Mouse (Mus musculus): ENCODE data around the gene Ahdc1. TPM values are rescaled to one million over a fixed set of nuclear protein-coding genes. Genes with fewer than 3 reads are reported as not detected.

The Ahdc1 gene
- total and polyA plus RNA-seq, 3 experiments = 2.5 to 8.8 TPM; not detected in 1

DNA sequence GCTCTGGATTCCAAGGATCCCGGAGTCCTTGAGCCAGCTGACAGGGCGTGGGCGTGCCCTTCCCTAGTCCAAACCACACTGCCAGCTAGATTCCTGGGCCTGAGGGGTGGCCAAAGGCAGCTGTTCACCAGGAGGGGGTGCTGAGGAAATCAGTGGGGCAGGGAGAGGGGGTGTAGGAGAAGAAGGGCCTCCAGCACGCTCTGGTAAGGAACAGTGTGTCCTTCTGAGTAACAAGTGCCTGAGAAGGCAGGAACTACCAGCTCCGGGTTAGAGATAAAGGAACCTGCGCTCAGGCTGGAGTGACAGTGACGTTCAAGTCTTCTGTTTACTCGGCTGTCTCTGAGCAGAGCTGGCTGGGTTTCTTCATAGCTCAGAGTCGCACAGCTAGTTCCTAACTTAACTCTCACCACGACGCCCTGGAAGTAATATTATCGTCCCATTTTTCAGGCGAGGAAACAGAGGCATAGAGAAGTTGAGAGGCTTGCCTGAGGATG lies 96.8 kb downstream of the Ahdc1 start:
- peaks cover 5 to 17% of the 10 kb centered on the region in 2 experiments for H3K4me1 ChIP-seq (ENCODE audit: control insufficient read depth in 1 of 2, insufficient read depth in 2 of 2, low read length in 2 of 2)
- no peaks in the 10 kb centered on the region for H3K9me3 ChIP-seq (replicated peaks; ENCODE audit: insufficient read depth, low read length)
- H3K36me3 ChIP-seq (ENCODE audit: control insufficient read depth in 1 of 2, insufficient read depth in 2 of 2, low read length in 2 of 2) = peaks cover 0 to 4% of the 10 kb centered on the region in 2 experiments; a peak in 2 of 4 replicates
- H3K79me2 ChIP-seq (ENCODE audit: control insufficient read depth, insufficient read depth, low read length, poor library complexity) = no peaks in the 10 kb centered on the region
- H3K27me3 ChIP-seq (ENCODE audit: control insufficient read depth in 1 of 2, insufficient read depth in 2 of 2, low read length in 2 of 2) = no peaks in the 10 kb centered on the region; a peak in 1 of 4 replicates
- H3K9ac ChIP-seq (ENCODE audit: control insufficient read depth, low read depth, low read length, poor library complexity, severe bottlenecking) = peak overlapping the region; percentile 50
- H3K27ac ChIP-seq (ENCODE audit: control insufficient read depth, low read depth, low read length) = peak overlapping the region; percentile 15
- TF ChIP-seq USF1 (IDR thresholded peaks at IDR 0.05; ENCODE audit: low read depth, low read length) = no peak
- TF ChIP-seq MYC (IDR thresholded peaks at IDR 0.05; ENCODE audit: low read depth, low read length) = no peak
- no peak for TF ChIP-seq POLR2AphosphoS5 (IDR thresholded peaks at IDR 0.05; ENCODE audit: borderline replicate concordance, low read depth, low read length)
- peak; percentile 38; the same call in 1 of the 2 replicates for TF ChIP-seq MAZ (IDR thresholded peaks at IDR 0.05; ENCODE audit: low read depth, low read length)
- TF ChIP-seq UBTF (IDR thresholded peaks at IDR 0.05; ENCODE audit: borderline replicate concordance, insufficient read depth, low read depth, low read length) = no peak
- TF ChIP-seq NELFE (IDR thresholded peaks at IDR 0.05; ENCODE audit: low read depth, low read length) = no peak
- TF ChIP-seq MYB (IDR thresholded peaks at IDR 0.05; ENCODE audit: low read depth, low read length) = no peak
- TF ChIP-seq EP300 (IDR thresholded peaks at IDR 0.05; ENCODE audit: low read depth in 1 of 2, low read length in 2 of 2) = no peak; a peak in 1 of 4 replicates
- TF ChIP-seq BHLHE40 (IDR thresholded peaks at IDR 0.05; ENCODE audit: borderline replicate concordance, low read depth, low read length) = no peak
- TF ChIP-seq TBP (IDR thresholded peaks at IDR 0.05; ENCODE audit: low read depth, low read length) = 0 out of 2 replicates have a peak, but pooled peaks have one; percentile 51
- peak; percentile 46; the same call in 1 of the 2 replicates for TF ChIP-seq MXI1 (IDR thresholded peaks at IDR 0.05; ENCODE audit: low read depth, low read length)
- TF ChIP-seq POLR2AphosphoS2 (IDR thresholded peaks at IDR 0.05; ENCODE audit: low read length) = no peak
- no peak for TF ChIP-seq KAT2A (conservative IDR thresholded peaks at IDR 0.05; ENCODE audit: low read depth, low read length)
- no peak for TF ChIP-seq MAX (IDR thresholded peaks at IDR 0.05; ENCODE audit: low read length)
- no peak for TF ChIP-seq TCF12 (IDR thresholded peaks at IDR 0.05; ENCODE audit: low read depth, low read length)
- TF ChIP-seq ETS1 (IDR thresholded peaks at IDR 0.05; ENCODE audit: low read depth, low read length) = 0 out of 2 replicates have a peak, but pooled peaks have one; percentile 33
- no peak for TF ChIP-seq MEF2A (IDR thresholded peaks at IDR 0.05; ENCODE audit: extremely low read depth, insufficient replicate concordance, low read depth, low read length, poor library complexity, severe bottlenecking)
- TF ChIP-seq E2F4 (IDR thresholded peaks at IDR 0.05; ENCODE audit: borderline replicate concordance, low read depth, low read length) = no peak
- TF ChIP-seq GATA1 (IDR thresholded peaks at IDR 0.05; ENCODE audit: low read depth, low read length) = no peak
- no peak for TF ChIP-seq ZNF384 (IDR thresholded peaks at IDR 0.05; ENCODE audit: low read depth, low read length)
- TF ChIP-seq JUND (IDR thresholded peaks at IDR 0.05; ENCODE audit: low read depth, low read length) = no peak
- H3K4me3 ChIP-seq (ENCODE audit: control insufficient read depth in 1 of 2, insufficient read depth in 1 of 2, low read depth in 2 of 2, low read length in 2 of 2) = peak overlapping the region; percentile 18 to 38
- peak; percentile 83 for DNase-seq (ENCODE audit: low read depth, low spot score)

Measured in MEL (cell line).